Mouse (Mus musculus) embryo, embryonic 10 days (tissue): ENCODE measurements at regions not wholly inside any gene's neighbourhood (a gene's known extent, or its start where the extent isn't known, plus 50 kb on each side); places are given as distances from the start of the nearest gene placed in this dataset.

Experiments
- DNase-seq: peaks from one replicate; pipeline ENCODE4 v3.0.0-alpha.2; 2015; ENCODE audit warnings: low spot score

DNA sequence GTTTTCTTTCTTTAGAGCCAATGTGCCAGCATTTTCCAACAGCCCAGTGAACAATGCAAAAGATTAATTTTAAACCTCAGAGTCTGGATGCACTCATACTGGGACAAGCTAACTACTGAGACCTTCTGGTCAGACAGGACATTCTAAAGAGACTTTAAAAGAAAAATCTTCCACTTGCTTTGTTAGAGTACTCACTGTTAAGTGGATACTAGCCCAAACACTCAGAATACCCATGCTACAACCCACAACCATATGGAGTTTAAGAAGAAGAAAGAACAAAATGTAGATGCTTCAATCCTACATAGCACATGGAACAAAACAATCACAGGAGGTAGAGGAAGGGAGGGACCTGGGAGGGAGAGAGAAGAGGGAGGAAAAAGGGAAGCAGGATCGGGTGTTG lies 167.3 kb upstream of the Slc35b3 start:
- DNase-seq, result no peak

GRCm38 (mm10) chr13:39092058-39092457 lies 131.4 kb upstream of the Slc35b3 start:
- no peak for DNase-seq

DNA sequence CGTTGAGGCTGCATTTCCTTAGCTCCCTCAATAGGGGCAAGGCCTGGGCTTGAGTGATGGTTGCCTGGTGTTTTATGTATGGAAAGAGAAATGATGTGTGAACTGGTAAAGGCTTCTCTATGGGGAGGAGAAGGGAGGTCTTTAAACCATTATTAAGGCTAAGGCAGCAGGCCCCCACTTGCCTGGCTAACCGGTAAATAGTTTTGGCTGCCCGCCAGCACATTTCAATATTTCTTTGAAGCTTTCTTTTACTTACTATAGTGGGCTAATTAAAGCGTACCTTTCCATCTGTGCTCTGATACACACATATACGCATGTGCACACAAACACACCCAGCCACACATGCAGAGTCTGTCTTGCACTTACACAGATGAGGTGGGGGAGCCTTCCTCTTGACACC lies 123.9 kb upstream of the Slc35b3 start:
- peak; percentile 12 for DNase-seq

- DNase-seq, result no peak
Measured at GRCm38 (mm10) chr13:39074211-39074610, 113.5 kb upstream of the Slc35b3 start.

- peak; percentile 48 for DNase-seq
Measured at GRCm38 (mm10) chr13:39032263-39032662, 71.6 kb upstream of the Slc35b3 start.

DNA sequence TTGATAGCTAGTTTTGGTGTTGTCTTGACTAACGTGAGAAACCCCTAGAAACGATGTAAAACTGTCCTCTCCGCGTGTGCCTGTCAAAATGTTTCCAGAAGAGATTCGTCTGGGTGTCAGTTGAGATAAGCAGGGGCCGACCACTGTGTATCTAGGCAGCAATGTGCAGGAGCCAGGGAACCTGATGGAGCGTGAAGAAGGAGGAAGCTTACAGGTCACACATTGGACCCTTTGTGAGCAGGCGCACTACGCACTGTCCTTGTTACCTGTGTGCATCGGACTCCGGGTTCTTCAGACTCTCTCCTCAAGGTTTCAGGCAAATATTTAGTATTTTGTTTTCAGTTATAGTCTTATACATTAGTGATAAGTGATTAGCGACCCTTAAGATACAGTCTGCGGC lies 59.5 kb upstream of the Slc35b3 start:
- no peak for DNase-seq

GRCm38 (mm10) chr13:39011696-39012095 lies 51.0 kb upstream of the Slc35b3 start:
- peak; percentile 89 for DNase-seq
